24 mouse cellular contexts compared by ENCODE assay signal in the genomic region with DNA sequence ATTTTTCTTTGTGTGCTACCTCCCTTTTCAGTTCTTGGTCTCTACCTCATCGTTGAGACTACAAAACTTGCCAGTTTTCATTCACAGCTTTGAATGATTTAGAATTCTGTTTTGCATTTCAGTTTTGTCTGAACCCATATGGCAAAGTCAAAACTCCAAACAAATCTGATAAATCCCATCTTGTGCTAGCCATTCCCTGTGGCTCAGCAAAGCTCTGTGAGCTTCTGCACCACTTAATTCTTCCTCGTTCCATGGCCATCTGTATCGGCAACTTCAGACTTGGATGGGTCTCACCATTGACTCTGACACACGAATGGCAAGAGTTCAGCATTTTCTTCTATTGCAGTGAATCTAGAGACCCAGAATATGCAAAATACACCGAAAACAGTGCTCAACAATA.
"Had no signal": no experiment of that assay in that cellular context is flagged by ENCODE, and none has a peak within 500 bp of the region (broad histone marks: within the 10 kb centered on the region; RNA-seq: fewer than 3 reads in every experiment).

No protein-coding gene starts in this region.

- H3K36me3 ChIP-seq: limb, embryonic 12.5 days; limb, embryonic 15.5 days; midbrain, embryonic 12.5 days; midbrain, embryonic 15.5 days; neural tube, embryonic 12.5 days; neural tube, embryonic 15.5 days had no signal

- H3K27me3 ChIP-seq: limb, embryonic 12.5 days; limb, embryonic 15.5 days; midbrain, embryonic 12.5 days; midbrain, embryonic 15.5 days; neural tube, embryonic 12.5 days; neural tube, embryonic 15.5 days had no signal

- H3K4me3 ChIP-seq: layer of hippocampus, adult 2 months; limb, embryonic 12.5 days; limb, embryonic 15.5 days; midbrain, embryonic 12.5 days; midbrain, embryonic 15.5 days; neural tube, embryonic 12.5 days; neural tube, embryonic 15.5 days had no signal

- H3K4me2 ChIP-seq: limb, embryonic 12.5 days; limb, embryonic 15.5 days; liver, embryonic 11.5 days; lung, embryonic 14.5 days; midbrain, embryonic 12.5 days; midbrain, embryonic 15.5 days; neural tube, embryonic 12.5 days; neural tube, embryonic 15.5 days had no signal

- H3K27ac ChIP-seq: layer of hippocampus, adult 2 months; limb, embryonic 12.5 days; limb, embryonic 15.5 days; liver, embryonic 14.5 days; macrophage; midbrain, embryonic 12.5 days; midbrain, embryonic 15.5 days; neural tube, embryonic 12.5 days; neural tube, embryonic 15.5 days; stomach, postnatal 0 days had no signal

- H3K9me3 ChIP-seq: limb, embryonic 12.5 days; limb, embryonic 15.5 days; midbrain, embryonic 12.5 days; midbrain, embryonic 15.5 days; neural tube, embryonic 12.5 days; neural tube, embryonic 15.5 days had no signal

- ATAC-seq: liver, postnatal 0 days; lung, postnatal 0 days; midbrain, embryonic 15.5 days had no signal

- DNase-seq: kidney, adult 9 months; kidney, postnatal 14 days; kidney, postnatal 4 days; left cerebral cortex, postnatal 4 days; liver, postnatal 0 days; lung, embryonic 14.5 days; right cerebral cortex, adult 18-20 months; right cerebral cortex, postnatal 14 days; right cerebral cortex, postnatal 4 days; thymus, adult 2 months; thymus, postnatal 14 days; thymus, postnatal 4 days had no signal

- H3K9ac ChIP-seq: limb, embryonic 12.5 days; limb, embryonic 15.5 days; liver, embryonic 14.5 days; liver, postnatal 0 days; lung, embryonic 14.5 days; midbrain, embryonic 12.5 days; midbrain, embryonic 15.5 days; neural tube, embryonic 12.5 days; neural tube, embryonic 15.5 days had no signal

- H3K4me1 ChIP-seq: limb, embryonic 12.5 days; limb, embryonic 15.5 days; midbrain, embryonic 12.5 days; midbrain, embryonic 15.5 days; neural tube, embryonic 12.5 days; neural tube, embryonic 15.5 days had no signal
